Mouse (Mus musculus) CD8-positive naive resting alpha-beta T cell, adult 2 months (primary cell): ENCODE results near the gene Syngr1.
A peak's percentile ranks its signal among the peaks of the same experiment; 100 is the strongest.

Source experiments
- DNase-seq, 2 experiments: peaks; one replicate each; pipeline ENCODE4 v3.0.0; 2022; ENCODE audit warnings: low read depth in 2 of 2, low spot score in 2 of 2

The Syngr1 gene

GRCm38 (mm10) chr15:80088637-80089036 lies 2.5 kb upstream of the Syngr1 start:
- peak; percentile 85 to 95 for DNase-seq

- DNase-seq: no peak
Observed at GRCm38 (mm10) chr15:80090155-80090554, 979 bp upstream of the Syngr1 start.

- no peak for DNase-seq
Observed at GRCm38 (mm10) chr15:80090741-80091120, 403 bp upstream of the Syngr1 start.

- no peak for DNase-seq
Observed at GRCm38 (mm10) chr15:80092041-80092441, 907 bp downstream of the Syngr1 start.

- DNase-seq: no peak
Observed at GRCm38 (mm10) chr15:80092599-80092998, 1.5 kb downstream of the Syngr1 start.

GRCm38 (mm10) chr15:80094201-80094600 lies 3.1 kb downstream of the Syngr1 start:
- no peak for DNase-seq

- no peak for DNase-seq
Observed at GRCm38 (mm10) chr15:80095596-80095995, 4.5 kb downstream of the Syngr1 start.

- DNase-seq: no peak
Observed at GRCm38 (mm10) chr15:80096406-80096805, 5.3 kb downstream of the Syngr1 start.

- DNase-seq: no peak
Observed at GRCm38 (mm10) chr15:80096946-80097881, 6.1 kb downstream of the Syngr1 start.

- DNase-seq: no peak
Observed at GRCm38 (mm10) chr15:80097999-80098461, 6.9 kb downstream of the Syngr1 start.

- DNase-seq: no peak
Observed at GRCm38 (mm10) chr15:80098809-80099208, 7.7 kb downstream of the Syngr1 start.

GRCm38 (mm10) chr15:80099477-80099876 lies 8.3 kb downstream of the Syngr1 start:
- DNase-seq: no peak

GRCm38 (mm10) chr15:80100196-80100595 lies 9.1 kb downstream of the Syngr1 start:
- DNase-seq: no peak

- no peak for DNase-seq
Observed at GRCm38 (mm10) chr15:80100871-80101270, 9.7 kb downstream of the Syngr1 start.

- DNase-seq: no peak
Observed at GRCm38 (mm10) chr15:80101503-80101902, 10.4 kb downstream of the Syngr1 start.

GRCm38 (mm10) chr15:80102495-80102894 lies 11.4 kb downstream of the Syngr1 start:
- DNase-seq: no peak

GRCm38 (mm10) chr15:80105490-80106410 lies 14.6 kb downstream of the Syngr1 start:
- DNase-seq: no peak

- no peak for DNase-seq
Observed at GRCm38 (mm10) chr15:80107143-80107542, 16.0 kb downstream of the Syngr1 start.

GRCm38 (mm10) chr15:80107575-80107974 lies 16.4 kb downstream of the Syngr1 start:
- DNase-seq: no peak

- no peak for DNase-seq
Observed at GRCm38 (mm10) chr15:80111436-80111835, 20.3 kb downstream of the Syngr1 start.

GRCm38 (mm10) chr15:80112499-80112898 lies 21.4 kb downstream of the Syngr1 start:
- peak in 1 of 2 experiments; percentile 38 for DNase-seq

GRCm38 (mm10) chr15:80114414-80114813 lies 23.3 kb downstream of the Syngr1 start:
- no peak for DNase-seq
